19 mouse cellular contexts compared by ENCODE assay signal in genomic region chr19:45821832-45822231, GRCm38 (mm10). TPM values are rescaled to one million over a fixed set of nuclear protein-coding genes. Genes with fewer than 3 reads are reported as not detected.
DNase-seq lines count a peak whose midpoint lies in the region; ATAC-seq and TF ChIP-seq lines count a peak whose summit lies in the region.
"Had no signal": no experiment of that assay in that cellular context is flagged by ENCODE, and none has a peak within 500 bp of the region (broad histone marks: within the 10 kb centered on the region; RNA-seq: fewer than 3 reads in every experiment).

No protein-coding gene starts in this region.

- peaks cover 9% of the 10 kb centered on the region; the same call in 1 of the 2 replicates for H3K4me1 ChIP-seq in hindbrain, embryonic 16.5 days (ENCODE audit: control insufficient read depth, insufficient read depth, low read depth, low read length)
- H3K4me1 ChIP-seq in hindbrain, embryonic 11.5 days (replicated peaks; ENCODE audit: control insufficient read depth, insufficient read depth, low read length): no peaks in the 10 kb centered on the region

- H3K27ac ChIP-seq in hindbrain, embryonic 16.5 days (ENCODE audit: low read depth, low read length): no peak overlapping the region; the same call in 1 of the 2 replicates
- no peak overlapping the region for H3K27ac ChIP-seq in hindbrain, embryonic 11.5 days (ENCODE audit: low read depth, low read length)
- H3K27ac ChIP-seq: heart, embryonic 15.5 days; kidney, embryonic 15.5 days; left cerebral cortex, adult 2 months; limb, embryonic 13.5 days; midbrain, embryonic 12.5 days; neural tube, embryonic 12.5 days had no signal

- TF ChIP-seq CTCF in brain, embryonic 14.5 days (IDR thresholded peaks at IDR 0.05; ENCODE audit: borderline replicate concordance, extremely low read depth, insufficient read depth, insufficient read length): no peak

- H3K4me2 ChIP-seq in hindbrain, embryonic 16.5 days (ENCODE audit: low read length): no peak overlapping the region
- no peak overlapping the region for H3K4me2 ChIP-seq in hindbrain, embryonic 11.5 days (replicated peaks; ENCODE audit: low read depth, low read length)
- H3K4me2 ChIP-seq: heart, embryonic 15.5 days; kidney, embryonic 15.5 days; limb, embryonic 13.5 days; midbrain, embryonic 12.5 days; neural tube, embryonic 12.5 days had no signal

- H3K9me3 ChIP-seq in hindbrain, embryonic 16.5 days (ENCODE audit: control insufficient read depth, low read length): no peaks in the 10 kb centered on the region
- no peaks in the 10 kb centered on the region for H3K9me3 ChIP-seq in hindbrain, embryonic 11.5 days (ENCODE audit: control insufficient read depth, low read length)
- H3K9me3 ChIP-seq: heart, embryonic 15.5 days; kidney, embryonic 15.5 days; limb, embryonic 13.5 days; midbrain, embryonic 12.5 days; neural tube, embryonic 12.5 days had no signal

- no peak for TF ChIP-seq POLR2A in brain, embryonic 14.5 days (IDR thresholded peaks at IDR 0.05; ENCODE audit: borderline replicate concordance, extremely low read depth, insufficient read depth, insufficient read length, poor library complexity, severe bottlenecking)

- WGBS in hindbrain, embryonic 16.5 days: 47% methylated on average over 5 of the region's 5 CpGs
- 87% methylated on average over 5 of the region's 5 CpGs for WGBS in hindbrain, embryonic 11.5 days

- peak; percentile 80; the same call in 1 of the 2 replicates for ATAC-seq in hindbrain, embryonic 16.5 days
- no peak for ATAC-seq in hindbrain, embryonic 11.5 days (ENCODE audit: low FRiP score)
- ATAC-seq: inflammation-experienced regulatory T-cells, adult 6 months had no signal

- no peak overlapping the region for H3K4me3 ChIP-seq in hindbrain, embryonic 16.5 days (ENCODE audit: low read length)
- no peak overlapping the region for H3K4me3 ChIP-seq in hindbrain, embryonic 11.5 days (ENCODE audit: low read depth, low read length)
- H3K4me3 ChIP-seq: heart, embryonic 15.5 days; kidney, embryonic 15.5 days; left cerebral cortex, adult 2 months; limb, embryonic 13.5 days; midbrain, embryonic 12.5 days; neural tube, embryonic 12.5 days had no signal

- H3K9ac ChIP-seq in hindbrain, embryonic 16.5 days (ENCODE audit: low read depth, low read length): peak overlapping the region; percentile 35; the same call in 1 of the 2 replicates
- no peak overlapping the region for H3K9ac ChIP-seq in hindbrain, embryonic 11.5 days (ENCODE audit: low read depth, low read length)
- H3K9ac ChIP-seq: heart, embryonic 15.5 days; kidney, embryonic 15.5 days; limb, embryonic 13.5 days; midbrain, embryonic 12.5 days; neural tube, embryonic 12.5 days had no signal

- DNase-seq in hindbrain, embryonic 11.5 days (ENCODE audit: low spot score): no peak
- peak; percentile 68 for DNase-seq in brain, adult 2 months (ENCODE audit: low read depth, low spot score)
- peak; percentile 83 for DNase-seq in brain, embryonic 14.5 days (ENCODE audit: low read depth)
- DNase-seq in cerebellum, postnatal 25 days: peak; percentile 56 to 64
- DNase-seq in spleen, adult 12 weeks (ENCODE audit: low spot score): no peak
- no peak for DNase-seq in yolk sac, embryonic 10.5 days (ENCODE audit: low spot score)
- DNase-seq: adrenal gland, postnatal 14 days; heart, adult 18-20 months; lung, postnatal 36 days; retina, postnatal 1 day; thymus, adult 2 months had no signal

- H3K27me3 ChIP-seq in hindbrain, embryonic 16.5 days (replicated peaks; ENCODE audit: control insufficient read depth, insufficient read depth, low read length): no peaks in the 10 kb centered on the region
- no peaks in the 10 kb centered on the region for H3K27me3 ChIP-seq in hindbrain, embryonic 11.5 days (ENCODE audit: control insufficient read depth, insufficient read depth, low read length)
- H3K27me3 ChIP-seq: heart, embryonic 15.5 days; kidney, embryonic 15.5 days; neural tube, embryonic 12.5 days had no signal

- no peaks in the 10 kb centered on the region for H3K36me3 ChIP-seq in hindbrain, embryonic 16.5 days (ENCODE audit: control insufficient read depth, insufficient read depth, low read length)
- H3K36me3 ChIP-seq in hindbrain, embryonic 11.5 days (ENCODE audit: control insufficient read depth, insufficient read depth, low read length): no peaks in the 10 kb centered on the region
- H3K36me3 ChIP-seq: heart, embryonic 15.5 days; kidney, embryonic 15.5 days; midbrain, embryonic 12.5 days had no signal

RNA-seq across cellular contexts. Expression of gene Kcnip2, which starts 6.0 kb away (rescaled TPM):
- polyA plus RNA-seq in hindbrain, embryonic 16.5 days (2015; fragmentation: Nextera tagmentation; extraction: Ambion mirVana): 17.0 and 19.2 TPM in 2 replicates
- polyA plus RNA-seq in hindbrain, embryonic 11.5 days (2014; fragmentation: Nextera tagmentation; extraction: Ambion mirVana): 0.56 and 0.73 TPM in 2 replicates
- 9.0 and 10.2 TPM in 2 replicates for polyA plus RNA-seq in brain, embryonic 14.5 days (2012; rRNA removed)

RNA-seq across cellular contexts. Expression of gene Mgea5, which starts 38.2 kb away (rescaled TPM):
- polyA plus RNA-seq in hindbrain, embryonic 16.5 days (2015; fragmentation: Nextera tagmentation; extraction: Ambion mirVana): 63.7 and 68.3 TPM in 2 replicates
- 75.6 and 93.2 TPM in 2 replicates for polyA plus RNA-seq in hindbrain, embryonic 11.5 days (2014; fragmentation: Nextera tagmentation; extraction: Ambion mirVana)
- polyA plus RNA-seq in brain, embryonic 14.5 days (2012; rRNA removed): 125 and 156 TPM in 2 replicates

Comparison
In these comparisons a context has a peak if more than half of its experiments do, and no peak if none do; other contexts are left out.
1. DNase-seq: peak in brain, adult 2 months (single experiment), brain, embryonic 14.5 days (single experiment) and cerebellum, postnatal 25 days (2 of 2); none in hindbrain, embryonic 11.5 days (single experiment), spleen, adult 12 weeks (single experiment) and yolk sac, embryonic 10.5 days (single experiment).